Mouse (Mus musculus) telencephalon, adult 2 months (tissue): ENCODE measurements around the gene 2010300C02Rik.
"Not testable (repeated sequence)": the region's sequence is repeated elsewhere in the genome, so short reads cannot be mapped to it uniquely, and the experiment has no call there.

ENCODE experiments used
- DNase-seq: peaks from one replicate; pipeline ENCODE4 v3.0.0-alpha.2; 2011; ENCODE audit warnings: low read depth, low spot score

The 2010300C02Rik gene

GRCm38 (mm10) chr1:37719761-37720640 is at the start of gene 2010300C02Rik:
2010300C02Rik (minus strand) TSS chr1:37720085.
- DNase-seq: no peak

DNA sequence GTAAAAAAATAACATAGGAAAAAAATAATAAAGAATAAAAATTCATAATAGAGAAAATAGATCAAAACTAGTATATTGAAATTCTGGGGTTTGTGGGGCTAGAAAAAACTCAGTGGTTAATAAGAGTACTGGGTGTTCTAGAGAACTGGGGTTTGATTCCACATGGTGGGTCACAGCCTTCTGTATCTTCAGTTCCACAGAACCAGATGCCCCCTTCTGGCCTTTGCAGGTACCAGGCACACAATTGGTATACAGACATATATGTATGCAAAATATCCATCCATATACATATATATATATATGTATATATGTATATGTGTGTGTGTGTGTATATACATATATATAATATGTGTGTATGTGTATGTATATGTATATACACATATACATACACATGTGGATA is 39.5 kb upstream of the 2010300C02Rik start:
- DNase-seq: no peak

DNA sequence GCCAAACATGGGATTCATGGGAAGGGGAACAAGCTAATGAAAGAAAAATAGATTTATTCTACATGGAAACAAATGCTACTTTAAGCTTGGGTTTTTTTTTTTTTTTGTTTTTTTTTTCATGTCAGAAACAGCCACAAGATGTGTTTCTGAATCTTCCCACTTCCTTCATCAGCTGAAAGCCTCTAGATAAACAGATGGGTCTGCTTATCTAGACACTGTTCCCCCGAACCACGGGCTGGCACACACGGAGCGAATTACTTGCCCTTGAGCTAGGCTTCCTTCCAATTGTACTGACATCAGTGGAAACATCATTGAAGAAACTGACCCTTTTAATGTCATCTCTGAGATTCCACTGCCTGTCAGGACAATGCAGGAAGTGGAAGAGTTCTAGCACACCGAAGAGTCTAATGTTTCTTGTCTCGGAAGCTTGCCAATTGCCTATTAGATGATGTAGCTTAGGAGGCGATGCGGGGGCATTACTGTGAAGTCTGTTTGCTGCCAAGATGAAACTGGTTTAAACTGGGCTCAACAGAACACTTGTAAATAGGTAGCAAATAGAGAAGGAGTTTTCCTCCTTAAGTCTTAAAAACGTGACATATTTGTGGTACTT is 24.9 kb upstream of the 2010300C02Rik start:
- peak; percentile 50 for DNase-seq

- no peak for DNase-seq
Observed at GRCm38 (mm10) chr1:37742602-37743270, 22.9 kb upstream of the 2010300C02Rik start.

- DNase-seq: no peak
Observed at GRCm38 (mm10) chr1:37742126-37742525, 22.2 kb upstream of the 2010300C02Rik start.

DNA sequence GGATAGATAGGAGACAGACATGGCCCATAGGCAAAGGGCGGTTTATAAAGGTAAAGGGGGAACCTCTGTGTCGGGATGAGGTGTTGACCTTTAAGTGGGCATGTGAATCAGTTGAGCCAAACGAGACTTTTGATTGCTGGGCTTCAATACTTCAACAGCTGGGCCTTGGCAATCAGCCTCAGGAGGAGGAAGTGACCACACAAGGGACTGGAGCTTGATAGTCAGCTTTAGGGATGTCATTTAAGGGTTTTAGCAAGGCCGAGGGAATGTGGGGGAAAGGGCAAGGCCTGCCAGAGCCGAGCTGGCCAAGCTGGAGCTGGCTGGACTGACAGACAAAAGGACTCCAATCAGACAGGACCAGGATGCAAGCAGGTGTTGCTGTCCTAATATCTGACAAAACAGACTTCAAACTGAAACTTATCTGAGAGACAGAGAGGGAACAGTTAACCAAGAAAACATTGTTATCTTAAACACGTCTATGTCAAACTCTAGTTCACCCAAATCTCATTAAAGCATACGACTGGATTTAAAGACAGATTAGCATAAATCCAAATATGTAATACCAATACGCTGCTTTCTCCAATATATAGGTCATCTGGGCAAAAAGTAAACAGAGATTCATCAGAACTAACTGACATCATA is 20.4 kb upstream of the 2010300C02Rik start:
- no peak for DNase-seq

DNA sequence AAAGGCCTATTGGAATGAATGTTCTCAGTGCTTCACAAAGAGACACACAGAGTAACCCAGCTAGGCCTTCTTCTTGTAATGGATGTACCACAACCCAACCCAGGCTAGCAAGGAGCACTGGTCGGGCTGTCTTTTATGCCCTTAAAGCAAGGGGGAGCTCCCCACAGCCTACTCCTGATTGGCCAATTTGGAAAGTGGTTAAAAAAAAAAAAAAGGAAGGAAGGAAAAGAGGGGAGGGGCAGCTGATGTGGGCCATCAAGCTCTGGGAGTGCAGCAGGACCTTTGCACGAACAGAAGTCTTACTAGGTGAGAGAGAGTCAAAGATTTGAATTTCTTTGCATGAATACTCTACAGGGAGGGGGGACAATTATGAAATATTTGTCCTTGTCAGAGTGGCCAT is 19.0 kb upstream of the 2010300C02Rik start:
- no peak for DNase-seq

DNA sequence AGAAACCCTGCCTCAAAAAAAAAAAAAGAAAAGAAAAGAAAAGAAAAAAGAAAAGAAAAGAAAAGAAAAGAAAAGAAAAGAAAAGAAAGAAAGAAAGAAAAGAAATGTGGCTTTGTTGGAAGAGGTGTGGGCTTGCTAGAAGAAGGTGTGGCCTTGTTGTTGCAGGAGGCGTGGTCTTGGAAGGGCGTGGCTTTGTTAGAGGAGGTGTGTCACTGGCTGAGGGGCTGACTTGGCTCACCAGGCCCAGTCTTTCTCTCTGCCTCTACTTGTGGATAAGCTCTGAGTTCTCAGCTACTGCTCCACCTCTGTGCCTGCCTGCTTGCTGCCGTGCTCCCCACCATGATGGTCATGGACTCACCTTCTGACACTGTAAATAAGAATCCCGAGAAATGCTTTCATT is 17.2 kb upstream of the 2010300C02Rik start:
- DNase-seq: no peak

GRCm38 (mm10) chr1:37735932-37736331 is 16.0 kb upstream of the 2010300C02Rik start:
- no peak for DNase-seq

GRCm38 (mm10) chr1:37734841-37735240 is 15.0 kb upstream of the 2010300C02Rik start:
- no peak for DNase-seq

DNA sequence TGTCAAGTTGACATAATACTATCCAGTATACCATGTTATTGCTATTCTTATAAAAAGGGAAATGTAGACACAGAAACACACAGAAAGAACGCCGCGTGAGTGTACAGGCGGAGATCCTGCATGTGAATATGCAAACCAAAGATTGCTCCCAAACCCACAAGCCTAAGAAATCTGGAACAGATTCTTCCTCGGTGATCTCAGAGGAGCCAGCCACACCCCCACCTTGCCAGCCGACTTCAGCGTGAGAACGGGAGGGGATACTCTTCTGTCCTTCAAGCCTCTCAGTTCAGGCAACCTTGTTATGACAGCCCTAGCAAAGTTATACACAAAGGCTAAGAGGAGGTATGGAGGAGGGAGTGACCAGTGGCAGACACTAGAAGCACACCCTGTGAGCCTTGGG is 9.5 kb upstream of the 2010300C02Rik start:
- DNase-seq: no peak

DNA sequence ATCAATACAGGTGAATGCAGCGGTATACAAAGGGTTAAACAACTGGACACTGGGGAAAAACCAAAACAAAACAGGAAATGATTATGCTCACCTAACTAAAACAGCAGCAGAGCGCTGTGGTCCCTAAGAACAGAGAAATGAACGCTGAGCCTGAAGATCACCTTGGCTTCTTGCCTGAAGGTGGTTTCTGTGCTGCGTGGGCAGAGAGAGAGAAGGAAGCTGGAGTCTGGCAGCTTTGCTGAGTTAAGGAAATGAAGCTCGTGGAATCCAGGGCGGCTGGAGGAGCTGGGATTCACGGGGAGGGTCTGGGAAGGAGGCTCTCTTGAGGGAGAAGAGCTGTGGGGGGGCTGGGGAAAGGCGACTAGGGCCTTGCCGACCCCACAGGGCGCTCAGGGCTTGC is 8.2 kb upstream of the 2010300C02Rik start:
- peak; percentile 77 for DNase-seq

GRCm38 (mm10) chr1:37727186-37727585 is 7.3 kb upstream of the 2010300C02Rik start:
- DNase-seq: no peak

DNA sequence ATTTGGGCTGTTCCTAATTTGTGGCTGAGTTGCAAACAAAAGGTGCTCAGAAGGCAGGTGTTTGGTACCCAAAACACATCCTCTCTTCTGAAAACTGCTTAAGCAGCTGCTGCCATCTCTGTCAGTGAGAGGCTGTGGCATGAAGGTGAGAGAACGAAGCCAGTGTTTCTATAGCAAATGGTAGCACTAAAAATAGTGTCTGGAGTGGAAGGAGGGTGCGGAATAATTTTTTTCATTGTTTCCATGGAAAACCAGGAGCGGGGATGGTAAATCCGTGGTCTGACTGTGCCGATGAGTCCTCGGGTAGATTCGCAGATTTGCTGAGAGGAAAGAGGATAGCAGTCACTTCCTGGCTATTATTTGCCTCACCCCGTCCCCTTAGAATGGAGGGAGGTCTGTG is 6.5 kb upstream of the 2010300C02Rik start:
- peak; percentile 82 for DNase-seq

- peak; percentile 97 for DNase-seq
Observed at GRCm38 (mm10) chr1:37725880-37726279, 6.0 kb upstream of the 2010300C02Rik start.

DNA sequence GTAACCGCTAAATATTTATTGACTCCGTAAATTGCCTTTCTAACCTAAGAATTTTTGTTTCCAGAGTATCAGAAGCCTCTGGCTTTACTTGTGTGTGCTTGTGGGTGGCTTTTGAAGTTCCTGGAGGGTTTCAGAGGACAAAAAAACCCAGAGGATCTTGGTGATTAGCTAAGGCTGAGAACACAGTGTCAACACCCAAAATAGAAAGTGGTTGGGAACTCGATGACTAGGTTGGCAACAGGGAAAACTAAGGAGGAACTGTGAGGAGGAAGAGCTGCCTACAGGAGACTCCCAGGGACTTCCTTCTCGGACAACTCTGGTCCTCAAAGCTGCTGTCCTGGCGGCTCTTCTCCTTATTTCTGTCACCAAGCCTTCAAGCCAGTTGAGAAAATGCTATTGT is 1.2 kb upstream of the 2010300C02Rik start:
- DNase-seq: no peak

- no peak for DNase-seq
Observed at GRCm38 (mm10) chr1:37719030-37719723, 708 bp downstream of the 2010300C02Rik start.

GRCm38 (mm10) chr1:37718516-37718915 is 1.4 kb downstream of the 2010300C02Rik start:
- DNase-seq: no peak

GRCm38 (mm10) chr1:37717415-37718195 is 2.3 kb downstream of the 2010300C02Rik start:
- DNase-seq: no peak

DNA sequence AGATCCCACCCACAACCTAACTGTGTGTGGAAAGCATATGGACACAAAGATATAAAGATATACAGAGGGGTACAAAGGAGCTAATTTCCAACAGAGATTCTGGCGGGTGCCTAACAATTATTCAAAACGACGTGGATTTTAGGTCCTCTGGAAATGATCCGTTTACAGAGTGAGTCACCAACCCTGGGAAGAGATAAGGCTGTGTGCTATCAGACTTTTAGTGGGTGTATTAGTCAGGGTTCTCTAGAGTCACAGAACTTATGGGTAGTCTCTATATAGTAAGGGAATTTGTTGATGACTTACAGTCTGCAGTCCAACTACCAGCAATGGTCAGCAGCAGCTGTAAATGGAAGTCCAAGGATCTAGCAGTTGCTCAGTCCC is 7.5 kb downstream of the 2010300C02Rik start:
- DNase-seq: not testable (repeated sequence)
